Mouse (Mus musculus) liver, postnatal 0 days (tissue): ENCODE measurements around the gene Zscan18.

Experiments used
- CTCF ChIP-seq: sonication (generic); IDR thresholded peaks from 2 replicates; pipeline ENCODE4 v1.5.1; 2016; ENCODE audit warnings: antibody characterized with exemption, low read depth
- EP300 ChIP-seq: IDR thresholded peaks from 2 replicates; pipeline ENCODE4 v1.6.1; 2016; ENCODE audit warnings: antibody characterized with exemption, low read depth, mild to moderate bottlenecking

DNA sequence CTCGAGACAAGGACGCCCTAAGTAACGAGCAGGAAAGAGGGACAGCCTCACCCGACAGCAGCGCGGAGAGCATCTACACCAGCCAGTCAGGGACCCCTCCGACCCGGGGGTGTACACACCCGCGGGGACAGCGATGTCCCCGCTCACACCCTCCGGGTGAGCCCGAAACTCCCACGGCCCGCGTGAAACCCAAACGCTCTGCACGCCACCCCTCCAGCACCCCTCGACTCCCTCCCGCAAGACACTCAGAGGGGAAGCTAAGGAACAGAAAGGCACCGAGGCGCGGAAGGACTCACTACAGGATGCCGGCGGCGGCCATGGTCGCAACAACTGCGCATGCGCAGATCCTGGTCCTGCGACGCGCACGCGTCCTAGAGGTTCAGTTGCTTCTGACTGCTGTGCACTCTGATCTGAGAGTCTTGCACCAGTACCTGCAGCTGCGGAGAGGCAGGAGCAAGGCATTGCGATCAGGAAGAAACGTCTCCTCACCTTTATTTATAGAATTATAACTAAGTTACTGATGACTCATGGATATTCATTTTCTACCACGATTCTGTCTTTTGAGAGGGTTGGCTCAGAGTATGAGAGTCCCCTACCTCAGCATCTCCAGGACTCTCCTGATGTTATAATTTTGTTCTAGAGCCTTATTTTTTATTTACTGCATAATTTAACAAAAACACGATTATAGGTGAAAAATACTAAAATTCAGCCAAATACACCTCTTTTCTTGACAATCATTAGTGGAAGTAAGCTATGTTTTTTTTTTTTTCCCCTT is 15.3 kb upstream of the Zscan18 start, which contains the start of gene Zfp329:
- no peak for TF ChIP-seq CTCF
- TF ChIP-seq EP300 = no peak
